Mouse (Mus musculus): Measurements from ENCODE around the gene Nr1d1.

DNA sequence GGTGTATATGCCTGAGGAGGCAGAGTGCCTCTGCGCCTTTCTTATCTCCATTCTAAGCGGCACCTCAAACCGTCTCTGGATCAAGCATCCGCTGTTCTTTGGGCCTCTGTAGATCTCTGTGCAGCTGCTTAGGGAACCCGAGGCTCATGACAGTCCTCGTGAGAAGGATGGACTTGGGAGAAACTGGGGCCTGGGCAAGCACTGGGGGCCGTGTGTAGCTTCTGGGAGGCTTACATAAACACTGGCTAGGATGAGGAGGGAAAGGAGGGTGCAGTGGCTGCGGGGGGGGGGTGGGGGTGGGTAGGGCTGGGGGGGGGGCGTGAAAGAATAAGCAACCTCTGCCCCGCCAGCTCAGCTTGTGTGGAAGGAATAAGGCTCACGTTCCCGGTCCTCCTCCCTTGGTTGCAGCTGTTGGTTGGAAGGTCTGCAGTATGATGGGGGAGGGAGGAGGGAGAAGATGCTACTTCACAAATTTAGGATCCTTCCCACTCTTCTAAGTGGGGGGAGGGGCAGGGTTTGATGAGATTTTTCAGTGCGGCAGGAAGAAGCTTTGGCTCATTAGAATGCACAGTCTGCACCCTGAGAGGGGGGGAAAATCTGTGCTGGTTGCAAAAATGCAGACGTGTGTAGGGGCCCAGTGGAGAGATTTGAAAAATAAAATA, 6.8 kb upstream of the Nr1d1 start:
- TF ChIP-seq EP300 (IDR thresholded peaks at IDR 0.05; ENCODE audit: low read depth) (no peak), CTCF (IDR thresholded peaks at IDR 0.05; ENCODE audit: low read depth) (no peak)

Data from heart, postnatal 0 days (tissue).